Mouse (Mus musculus): ENCODE measurements around the gene Kcna7.
A peak's percentile ranks its signal among the peaks of the same experiment; 100 is the strongest.

Gene Kcna7

GRCm38 (mm10) chr7:45458748-45459563 lies 53.5 kb downstream of the Kcna7 start:
- DNase-seq (ENCODE audit: low spot score): peak; percentile 79
